Mouse (Mus musculus): ENCODE measurements at regions not wholly inside any gene's neighbourhood (a gene's known extent, or its start where the extent isn't known, plus 50 kb on each side); places are given as distances from the start of the nearest gene placed in this dataset.

- TF ChIP-seq CTCF (IDR thresholded peaks at IDR 0.05; ENCODE audit: low read depth) (no peak), EP300 (optimal IDR thresholded peaks at IDR 0.05) (no peak)
These were observed 1501.3 kb upstream of the Got2 start for GRCm38 (mm10) chr8:97389651-97390050.
